Mouse (Mus musculus): Measurements from ENCODE around the gene Rnft1.

DNA sequence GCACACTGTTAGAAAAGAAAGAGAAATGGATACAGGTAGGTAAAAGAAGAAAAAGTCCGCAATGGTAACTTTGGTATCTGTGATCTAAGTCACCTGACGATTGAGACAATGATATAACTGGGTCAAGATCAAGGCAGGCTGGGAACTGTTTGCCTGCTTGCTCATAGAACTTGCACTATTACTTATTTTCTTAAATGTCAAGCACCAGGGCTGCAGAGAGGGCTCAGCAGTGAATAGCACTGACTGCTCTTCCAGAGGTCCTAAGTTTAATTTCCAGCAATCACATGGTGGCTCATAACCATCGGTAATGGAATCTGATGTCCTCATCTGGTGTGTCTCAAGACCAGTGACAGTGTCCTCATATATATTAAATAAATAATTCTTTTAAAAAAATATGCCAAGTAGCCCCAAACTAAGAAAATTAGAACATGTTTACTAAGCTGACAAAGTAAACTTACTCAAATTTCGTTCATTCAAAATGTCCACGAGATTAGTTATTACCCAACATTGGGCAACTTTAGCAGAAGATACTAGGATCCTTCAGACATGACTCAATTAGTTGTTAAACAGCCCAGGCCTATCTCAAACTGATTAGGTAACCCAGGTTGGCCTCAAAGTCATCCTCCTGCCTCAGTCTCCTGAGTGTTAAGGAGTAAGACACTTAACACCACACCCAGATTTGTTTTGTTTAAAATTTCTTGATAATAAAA, 49.9 kb downstream of the Rnft1 start:
- TF ChIP-seq CTCF (IDR thresholded peaks at IDR 0.05; ENCODE audit: low read depth): no peak
- no peak for TF ChIP-seq EP300 (IDR thresholded peaks at IDR 0.05; ENCODE audit: low read depth)
